Mouse (Mus musculus) limb, embryonic 15.5 days (tissue): Measurements from ENCODE around the gene Dnm1. TPM values are rescaled to one million over a fixed set of nuclear protein-coding genes. Genes with fewer than 3 reads are reported as not detected.

Source experiments
- ATAC-seq: fragments of 200-750 bp; cut with Nextera tagmentation; 2 replicates; pipeline ENCODE4 v1.8.0; 2017; ENCODE audit warnings: low read depth, moderate TSS enrichment; ENCODE audit not compliant: insufficient number of reproducible peaks, low FRiP score, low TSS enrichment
- H3K27ac ChIP-seq: fragments of 300-500 bp; sonication (generic); 2 replicates; pipeline ENCODE4 v1.5.1; 2015; ENCODE audit warnings: moderate library complexity, mild to moderate bottlenecking, inconsistent platforms
- H3K27me3 ChIP-seq: fragments of 300-500 bp; sonication (generic); 2 replicates; pipeline ENCODE4 v1.6.1; 2015; ENCODE audit warnings: inconsistent platforms
- H3K36me3 ChIP-seq: fragments of 300-500 bp; sonication (generic); 2 replicates; pipeline ENCODE4 v1.6.1; 2015; ENCODE audit warnings: inconsistent platforms
- H3K4me1 ChIP-seq: fragments of 300-500 bp; sonication (generic); 2 replicates; pipeline ENCODE4 v1.6.1; 2015; ENCODE audit warnings: inconsistent platforms
- H3K4me2 ChIP-seq: fragments of 300-500 bp; sonication (generic); 2 replicates; pipeline ENCODE4 v1.6.1; 2015; ENCODE audit warnings: mild to moderate bottlenecking, inconsistent platforms
- H3K4me3 ChIP-seq: fragments of 300-500 bp; sonication (generic); 2 replicates; pipeline ENCODE4 v1.5.1; 2015; ENCODE audit warnings: mild to moderate bottlenecking, inconsistent platforms
- H3K9ac ChIP-seq: fragments of 300-500 bp; sonication (generic); 2 replicates; pipeline ENCODE4 v1.6.1; 2015; ENCODE audit warnings: inconsistent platforms
- H3K9me3 ChIP-seq: fragments of 300-500 bp; sonication (generic); 2 replicates; pipeline ENCODE4 v1.6.1; 2016; ENCODE audit warnings: inconsistent platforms
- WGBS: fragments of 180-500 bp; shearing (Covaris S2); methylation state at CpG from one replicate; pipeline ENCODE4 v1.1.7; 2015; 5-methylcytosine and 5-hydroxymethylcytosine counted together
- polyA plus RNA-seq: library from polyadenylated mRNA; unstranded; fragments of >200 nt; fragmentation: Nextera tagmentation; extraction: Ambion mirVana; gene quantifications from 2 replicates; pipeline ENCODE4 v1.2.1, GENCODE M21; 2015

Gene Dnm1
- polyA plus RNA-seq, 1 experiment from 2014 or later = 26.6 TPM

- 0 out of 2 replicates have a peak, but pooled peaks cover 6% of the 10 kb centered on the region for H3K27me3 ChIP-seq
- H3K9me3 ChIP-seq = no peaks in the 10 kb centered on the region
- peaks cover 17% of the 10 kb centered on the region for H3K36me3 ChIP-seq
- H3K27ac ChIP-seq = no peak overlapping the region
- peaks cover 27% of the 10 kb centered on the region for H3K4me1 ChIP-seq
- ATAC-seq = no peak
- H3K9ac ChIP-seq = no peak overlapping the region
- WGBS = 8% methylated on average over 14 of the region's 14 CpGs
- H3K4me2 ChIP-seq = peak overlapping the region; percentile 82
- H3K4me3 ChIP-seq = peak overlapping the region; percentile 38
Measured at GRCm38 (mm10) chr2:32360741-32361140, 7.6 kb upstream of the Dnm1 start.

- H3K27ac ChIP-seq = no peak overlapping the region
- no peaks in the 10 kb centered on the region for H3K9me3 ChIP-seq
- H3K4me1 ChIP-seq = peaks cover 23% of the 10 kb centered on the region
- 0 out of 2 replicates have a peak, but pooled peaks cover 6% of the 10 kb centered on the region for H3K27me3 ChIP-seq
- no peak overlapping the region for H3K4me2 ChIP-seq
- ATAC-seq = no peak
- H3K4me3 ChIP-seq = no peak overlapping the region
- 63% methylated on average over 10 of the region's 10 CpGs for WGBS
- H3K36me3 ChIP-seq = no peaks in the 10 kb centered on the region
- H3K9ac ChIP-seq = no peak overlapping the region
Measured at GRCm38 (mm10) chr2:32358381-32358780, 5.2 kb upstream of the Dnm1 start.

GRCm38 (mm10) chr2:32357710-32358109, 4.6 kb upstream of the Dnm1 start:
- ATAC-seq = no peak
- no peak overlapping the region for H3K9ac ChIP-seq
- H3K4me3 ChIP-seq = no peak overlapping the region
- H3K27me3 ChIP-seq = 0 out of 2 replicates have a peak, but pooled peaks cover 6% of the 10 kb centered on the region
- H3K9me3 ChIP-seq = no peaks in the 10 kb centered on the region
- H3K36me3 ChIP-seq = no peaks in the 10 kb centered on the region
- no peak overlapping the region for H3K4me2 ChIP-seq
- H3K4me1 ChIP-seq = peaks cover 28% of the 10 kb centered on the region
- 70% methylated on average over 3 of the region's 3 CpGs for WGBS
- no peak overlapping the region for H3K27ac ChIP-seq

GRCm38 (mm10) chr2:32356216-32356615, 3.1 kb upstream of the Dnm1 start:
- ATAC-seq = no peak
- peaks cover 28% of the 10 kb centered on the region for H3K4me1 ChIP-seq
- H3K36me3 ChIP-seq = no peaks in the 10 kb centered on the region
- 0 out of 2 replicates have a peak, but pooled peaks cover under 1% of the 10 kb centered on the region for H3K27me3 ChIP-seq
- no peak overlapping the region for H3K9ac ChIP-seq
- no peak overlapping the region for H3K27ac ChIP-seq
- no peak overlapping the region for H3K4me3 ChIP-seq
- WGBS = 71% methylated on average over 10 of the region's 10 CpGs
- H3K9me3 ChIP-seq = no peaks in the 10 kb centered on the region
- H3K4me2 ChIP-seq = no peak overlapping the region

- no peak for ATAC-seq
- no peak overlapping the region for H3K4me3 ChIP-seq
- 0 out of 2 replicates have a peak, but pooled peaks cover under 1% of the 10 kb centered on the region for H3K36me3 ChIP-seq
- H3K9me3 ChIP-seq = no peaks in the 10 kb centered on the region
- H3K4me2 ChIP-seq = no peak overlapping the region
- H3K27ac ChIP-seq = no peak overlapping the region
- H3K4me1 ChIP-seq = peaks cover 41% of the 10 kb centered on the region
- no peaks in the 10 kb centered on the region for H3K27me3 ChIP-seq
- 86% methylated on average over 3 of the region's 3 CpGs for WGBS
- no peak overlapping the region for H3K9ac ChIP-seq
Measured at GRCm38 (mm10) chr2:32354336-32354895, 1.3 kb upstream of the Dnm1 start.

GRCm38 (mm10) chr2:32353836-32354235, 698 bp upstream of the Dnm1 start:
- 60% methylated on average over 6 of the region's 6 CpGs for WGBS
- Histone ChIP-seq H3K27ac (peak overlapping the region; percentile 38; the same call in 1 of the 2 replicates), H3K36me3 (0 out of 2 replicates have a peak, but pooled peaks cover 4% of the 10 kb centered on the region), H3K4me1 (peaks cover 42% of the 10 kb centered on the region), H3K9ac (no peak overlapping the region), H3K9me3 (no peaks in the 10 kb centered on the region), H3K4me3 (no peak overlapping the region), H3K27me3 (no peaks in the 10 kb centered on the region), H3K4me2 (no peak overlapping the region; the same call in 1 of the 2 replicates)
- no peak for ATAC-seq

- peak within 1 kb of the TSS; percentile 81 for H3K4me2 ChIP-seq
- no peaks in the 10 kb centered on the region for H3K9me3 ChIP-seq
- H3K36me3 ChIP-seq = peaks cover 13% of the 10 kb centered on the region
- H3K27ac ChIP-seq = peak within 1 kb of the TSS; percentile 95
- ATAC-seq = no peak; the same call in 1 of the 2 replicates
- WGBS = 1% methylated on average over 48 of the region's 52 CpGs
- H3K4me1 ChIP-seq = peaks cover 42% of the 10 kb centered on the region
- H3K27me3 ChIP-seq = no peaks in the 10 kb centered on the region
- peak within 1 kb of the TSS; percentile 84 for H3K9ac ChIP-seq
- H3K4me3 ChIP-seq = peak within 1 kb of the TSS; percentile 82
Measured at GRCm38 (mm10) chr2:32352151-32353006, 759 bp downstream of the Dnm1 start, which contains the start of gene Ciz1. Ciz1 (plus strand) TSS chr2:32352327.

GRCm38 (mm10) chr2:32351471-32351961, 1.6 kb downstream of the Dnm1 start:
- WGBS = 38% methylated on average over 9 of the region's 9 CpGs
- Histone ChIP-seq H3K9me3 (no peaks in the 10 kb centered on the region), H3K4me3 (peak overlapping the region; percentile 82), H3K27me3 (no peaks in the 10 kb centered on the region), H3K4me2 (peak overlapping the region; percentile 81), H3K4me1 (peaks cover 42% of the 10 kb centered on the region), H3K36me3 (peaks cover 19% of the 10 kb centered on the region), H3K27ac (peak overlapping the region; percentile 95; the same call in 1 of the 2 replicates), H3K9ac (peak overlapping the region; percentile 84; the same call in 1 of the 2 replicates)
- no peak for ATAC-seq

GRCm38 (mm10) chr2:32350471-32351051, 2.6 kb downstream of the Dnm1 start:
- H3K27ac ChIP-seq = peak overlapping the region; percentile 35; the same call in 1 of the 2 replicates
- H3K27me3 ChIP-seq = no peaks in the 10 kb centered on the region
- no peak for ATAC-seq
- H3K4me1 ChIP-seq = peaks cover 42% of the 10 kb centered on the region
- H3K4me3 ChIP-seq = no peak overlapping the region
- H3K4me2 ChIP-seq = peak overlapping the region; percentile 81
- WGBS = 52% methylated on average over 13 of the region's 13 CpGs
- peaks cover 19% of the 10 kb centered on the region for H3K36me3 ChIP-seq
- H3K9ac ChIP-seq = no peak overlapping the region
- H3K9me3 ChIP-seq = no peaks in the 10 kb centered on the region

- Histone ChIP-seq H3K4me2 (no peak overlapping the region), H3K9ac (no peak overlapping the region), H3K27ac (no peak overlapping the region), H3K9me3 (no peaks in the 10 kb centered on the region), H3K36me3 (peaks cover 22% of the 10 kb centered on the region), H3K4me3 (no peak overlapping the region), H3K27me3 (no peaks in the 10 kb centered on the region), H3K4me1 (peaks cover 46% of the 10 kb centered on the region)
- WGBS = 51% methylated on average over 8 of the region's 8 CpGs
- no peak for ATAC-seq
Measured at GRCm38 (mm10) chr2:32349625-32350255, 3.4 kb downstream of the Dnm1 start.

GRCm38 (mm10) chr2:32348311-32348710, 4.8 kb downstream of the Dnm1 start:
- H3K36me3 ChIP-seq = peaks cover 24% of the 10 kb centered on the region
- no peak overlapping the region for H3K27ac ChIP-seq
- WGBS = 75% methylated on average over 11 of the region's 11 CpGs
- no peak overlapping the region for H3K9ac ChIP-seq
- H3K4me2 ChIP-seq = no peak overlapping the region
- no peak overlapping the region for H3K4me3 ChIP-seq
- H3K4me1 ChIP-seq = peaks cover 51% of the 10 kb centered on the region
- H3K9me3 ChIP-seq = no peaks in the 10 kb centered on the region
- no peak for ATAC-seq
- no peaks in the 10 kb centered on the region for H3K27me3 ChIP-seq
